ENCODE assay signal across 19 mouse cellular contexts in the genomic region with DNA sequence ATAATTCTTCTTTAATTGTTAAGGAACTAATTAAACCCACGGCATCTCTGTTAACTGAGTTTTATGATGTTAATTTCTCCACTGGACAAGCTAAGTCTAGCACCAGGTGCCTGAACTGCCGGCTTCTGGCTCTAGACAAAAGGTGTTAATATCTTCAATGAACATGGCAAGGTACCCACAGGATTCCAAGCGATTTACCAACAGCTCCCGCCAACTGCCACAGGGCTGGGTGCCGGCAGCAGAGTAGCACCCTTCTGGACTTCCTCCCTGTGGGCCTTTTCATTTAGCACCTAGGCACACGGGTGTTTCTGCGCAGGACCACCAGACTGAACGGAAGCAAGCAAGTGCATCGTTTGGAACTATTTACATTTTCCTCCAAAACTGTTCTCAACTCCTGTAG.
"Had no signal": no experiment of that assay in that cellular context is flagged by ENCODE, and none has a peak within 500 bp of the region (broad histone marks: within the 10 kb centered on the region; RNA-seq: fewer than 3 reads in every experiment).

No protein-coding gene starts in this region.

- ATAC-seq: midbrain, embryonic 13.5 days; midbrain, embryonic 16.5 days had no signal

- H3K4me2 ChIP-seq: lung, embryonic 14.5 days; midbrain, embryonic 11.5 days; midbrain, embryonic 13.5 days; neural tube, embryonic 13.5 days; neural tube, embryonic 15.5 days; stomach, embryonic 15.5 days had no signal

- DNase-seq: lung, adult 18-20 months; lung, embryonic 14.5 days; lung, postnatal 10 days; lung, postnatal 4 days; retina, postnatal 1 day; right cerebral cortex, adult 18-20 months; right cerebral cortex, postnatal 25 days; right cerebral cortex, postnatal 4 days; spleen, adult 18-20 months; thymus, adult 2 months; thymus, postnatal 25 days had no signal

- H3K9me3 ChIP-seq: midbrain, embryonic 13.5 days; neural tube, embryonic 13.5 days; neural tube, embryonic 15.5 days; stomach, embryonic 15.5 days had no signal

- H3K36me3 ChIP-seq: midbrain, embryonic 13.5 days; neural tube, embryonic 13.5 days; neural tube, embryonic 15.5 days; stomach, embryonic 15.5 days had no signal

- H3K27ac ChIP-seq: midbrain, embryonic 13.5 days; neural tube, embryonic 13.5 days; neural tube, embryonic 15.5 days; stomach, embryonic 15.5 days; stomach, postnatal 0 days had no signal

- H3K4me3 ChIP-seq: midbrain, embryonic 13.5 days; myocyte; neural tube, embryonic 13.5 days; neural tube, embryonic 15.5 days; stomach, embryonic 15.5 days had no signal

- H3K27me3 ChIP-seq: neural tube, embryonic 13.5 days; neural tube, embryonic 15.5 days; stomach, embryonic 15.5 days had no signal

- H3K9ac ChIP-seq: lung, embryonic 14.5 days; midbrain, embryonic 13.5 days; neural tube, embryonic 13.5 days; neural tube, embryonic 15.5 days; stomach, embryonic 15.5 days had no signal
